Mouse (Mus musculus) forebrain, embryonic 13.5 days (tissue): ENCODE results near the gene Grk5. TPM values are rescaled to one million over a fixed set of nuclear protein-coding genes. Genes with fewer than 3 reads are reported as not detected.

Experiments
- polyA plus RNA-seq: library from polyadenylated mRNA; unstranded; fragments of >200 nt; fragmentation: Nextera tagmentation; extraction: Ambion mirVana; gene quantifications from 2 replicates; pipeline ENCODE4 v1.2.1, GENCODE M21; 2015

Gene Grk5
- polyA plus RNA-seq, 1 experiment from 2014 or later = 1.8 TPM

Other genes with a start within 250 kb of the Grk5 start
- 7.5 and 8.0 TPM in 2 replicates for gene Nanos1, start 133.8 kb upstream of the Grk5 start, polyA plus RNA-seq
- 125 and 135 TPM in 2 replicates for gene Eif3a, start 99.1 kb upstream of the Grk5 start, polyA plus RNA-seq
- gene Fam45a, start 78.2 kb upstream of the Grk5 start, polyA plus RNA-seq = 35.9 and 36.2 TPM in 2 replicates
- gene Sfxn4, start 28.3 kb upstream of the Grk5 start, polyA plus RNA-seq = 10.5 and 11.1 TPM in 2 replicates
- 81.2 and 81.4 TPM in 2 replicates for gene Prdx3, start 15.2 kb upstream of the Grk5 start, polyA plus RNA-seq